Mouse (Mus musculus) midbrain, embryonic 14.5 days (tissue): ENCODE data around the gene Atxn1. TPM values are rescaled to one million over a fixed set of nuclear protein-coding genes. Genes with fewer than 3 reads are reported as not detected.
A peak's percentile ranks its signal among the peaks of the same experiment; 100 is the strongest.

Experiments
- ATAC-seq: fragments of 200-750 bp; cut with Nextera tagmentation; 2 replicates; pipeline ENCODE4 v1.8.0; 2017; ENCODE audit warnings: moderate number of reproducible peaks, moderate library complexity; ENCODE audit not compliant: low FRiP score, low TSS enrichment
- DNase-seq: peaks from one replicate; pipeline ENCODE4 v3.0.0-alpha.2; 2015
- H3K27ac ChIP-seq: fragments of 300-500 bp; sonication (generic); replicated peaks from 2 replicates; pipeline ENCODE4 v1.5.1; 2014; ENCODE audit warnings: mild to moderate bottlenecking, low read depth, low read length, moderate library complexity
- H3K27me3 ChIP-seq: fragments of 300-500 bp; sonication (generic); 2 replicates; pipeline ENCODE4 v1.6.1; 2014; ENCODE audit warnings: low read length, control low read depth, mixed read lengths; ENCODE audit not compliant: control insufficient read depth, insufficient read depth
- H3K36me3 ChIP-seq: fragments of 300-500 bp; sonication (generic); 2 replicates; pipeline ENCODE4 v1.6.1; 2014; ENCODE audit warnings: low read length, control low read depth; ENCODE audit not compliant: control insufficient read depth, insufficient read depth
- H3K4me1 ChIP-seq: fragments of 300-500 bp; sonication (generic); 2 replicates; pipeline ENCODE4 v1.6.1; 2014; ENCODE audit warnings: mild to moderate bottlenecking, antibody characterized with exemption, low read length, control low read depth; ENCODE audit not compliant: control insufficient read depth, insufficient read depth
- H3K4me2 ChIP-seq: fragments of 300-500 bp; sonication (generic); 2 replicates; pipeline ENCODE4 v1.6.1; 2014; ENCODE audit warnings: mild to moderate bottlenecking, low read length, moderate library complexity
- H3K4me3 ChIP-seq: fragments of 300-500 bp; sonication (generic); replicated peaks from 2 replicates; pipeline ENCODE4 v1.5.1; 2014; ENCODE audit warnings: low read depth, low read length
- H3K9ac ChIP-seq: fragments of 300-500 bp; sonication (generic); replicated peaks from 2 replicates; pipeline ENCODE4 v1.6.1; 2014; ENCODE audit warnings: mild to moderate bottlenecking, low read length, moderate library complexity
- H3K9me3 ChIP-seq: fragments of 300-500 bp; sonication (generic); 2 replicates; pipeline ENCODE4 v1.6.1; 2016; ENCODE audit warnings: low read length, control low read depth, mixed read lengths; ENCODE audit not compliant: control insufficient read depth
- WGBS: fragments of 180-500 bp; shearing (Covaris S2); extraction: QIAGEN DNeasy Blood & Tissue Kit; methylation state at CpG from one replicate; pipeline ENCODE4 v1.1.7; 2014; 5-methylcytosine and 5-hydroxymethylcytosine counted together
- polyA plus RNA-seq: library from polyadenylated mRNA; unstranded; fragments of >200 nt; fragmentation: Nextera tagmentation; extraction: Ambion mirVana; gene quantifications from 2 replicates; pipeline ENCODE4 v1.2.1, GENCODE M21; 2014

Gene Atxn1
- polyA plus RNA-seq, 1 experiment from 2014 or later, result 7.3 TPM

DNA sequence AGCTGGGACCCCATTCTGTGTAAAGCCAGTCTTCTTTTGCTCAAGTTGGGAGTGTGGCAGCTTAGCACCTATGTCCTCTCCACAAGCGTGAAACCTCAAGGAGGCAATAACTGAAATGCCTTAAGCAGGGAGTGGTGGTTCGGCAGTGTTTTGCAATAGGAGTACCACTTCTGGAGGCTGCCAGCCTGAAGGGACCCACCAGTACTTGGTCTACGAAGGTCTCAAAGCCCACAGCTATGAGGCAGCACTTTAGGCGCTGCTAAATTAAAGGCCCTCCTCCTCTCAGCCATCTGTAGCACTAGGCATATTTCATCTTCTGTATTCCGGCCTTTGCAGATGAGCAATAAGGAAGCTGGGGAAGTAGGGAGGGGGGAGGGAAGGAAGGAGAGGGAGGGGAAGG lies 35.1 kb downstream of the Atxn1 start:
- H3K4me1 ChIP-seq, result 0 out of 2 replicates have a peak, but pooled peaks cover 6% of the 10 kb centered on the region
- H3K9ac ChIP-seq, result no peak overlapping the region
- H3K4me3 ChIP-seq, result no peak overlapping the region
- ATAC-seq, result no peak
- no peak overlapping the region for H3K27ac ChIP-seq
- WGBS, result 91% methylated on average over 5 of the region's 5 CpGs
- H3K36me3 ChIP-seq, result no peaks in the 10 kb centered on the region
- no peak for DNase-seq
- H3K9me3 ChIP-seq, result no peaks in the 10 kb centered on the region
- H3K27me3 ChIP-seq, result no peaks in the 10 kb centered on the region
- H3K4me2 ChIP-seq, result no peak overlapping the region

- Histone ChIP-seq H3K27me3 (no peaks in the 10 kb centered on the region), H3K36me3 (no peaks in the 10 kb centered on the region), H3K4me1 (no peaks in the 10 kb centered on the region), H3K4me2 (no peak overlapping the region), H3K27ac (no peak overlapping the region), H3K9me3 (no peaks in the 10 kb centered on the region), H3K9ac (no peak overlapping the region), H3K4me3 (no peak overlapping the region)
- ATAC-seq (no peak), DNase-seq (no peak)
- 94% methylated on average over 4 of the region's 4 CpGs for WGBS
Measured at GRCm38 (mm10) chr13:45925294-45925693, 39.5 kb downstream of the Atxn1 start.

GRCm38 (mm10) chr13:45924555-45924954 lies 40.3 kb downstream of the Atxn1 start:
- Histone ChIP-seq H3K4me3 (no peak overlapping the region), H3K27me3 (no peaks in the 10 kb centered on the region), H3K4me2 (no peak overlapping the region), H3K9me3 (no peaks in the 10 kb centered on the region), H3K27ac (no peak overlapping the region), H3K36me3 (no peaks in the 10 kb centered on the region), H3K4me1 (no peaks in the 10 kb centered on the region), H3K9ac (no peak overlapping the region)
- ATAC-seq, result no peak
- no peak for DNase-seq
- 79% methylated on average over 7 of the region's 7 CpGs for WGBS

DNA sequence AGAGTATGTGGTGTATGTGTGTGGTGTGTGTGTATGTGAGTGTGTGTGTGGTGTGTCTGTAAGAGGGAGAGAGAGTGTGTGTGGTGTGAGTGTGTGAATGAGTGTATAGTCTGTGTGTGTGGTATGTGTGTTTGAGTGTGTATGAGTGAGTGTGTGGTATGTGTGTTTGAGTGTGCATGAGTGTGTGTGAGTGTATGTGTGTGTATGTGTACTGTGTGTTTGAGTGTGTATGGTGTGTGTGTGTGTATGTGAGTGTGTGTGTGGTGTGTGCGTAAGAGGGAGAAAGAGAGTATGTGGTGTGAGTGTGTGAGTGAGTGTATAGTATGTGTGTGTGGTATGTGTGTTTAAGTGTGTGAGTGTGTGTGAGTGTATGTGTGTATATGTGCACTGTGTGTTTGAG lies 41.7 kb downstream of the Atxn1 start:
- no peak overlapping the region for H3K27ac ChIP-seq
- no peak overlapping the region for H3K4me2 ChIP-seq
- DNase-seq (no peak), ATAC-seq (no peak)
- WGBS, result 100% methylated on average over 1 of the region's 1 CpGs
- no peaks in the 10 kb centered on the region for H3K4me1 ChIP-seq
- H3K4me3 ChIP-seq, result no peak overlapping the region
- no peaks in the 10 kb centered on the region for H3K36me3 ChIP-seq
- H3K9me3 ChIP-seq, result no peaks in the 10 kb centered on the region
- no peaks in the 10 kb centered on the region for H3K27me3 ChIP-seq
- no peak overlapping the region for H3K9ac ChIP-seq

DNA sequence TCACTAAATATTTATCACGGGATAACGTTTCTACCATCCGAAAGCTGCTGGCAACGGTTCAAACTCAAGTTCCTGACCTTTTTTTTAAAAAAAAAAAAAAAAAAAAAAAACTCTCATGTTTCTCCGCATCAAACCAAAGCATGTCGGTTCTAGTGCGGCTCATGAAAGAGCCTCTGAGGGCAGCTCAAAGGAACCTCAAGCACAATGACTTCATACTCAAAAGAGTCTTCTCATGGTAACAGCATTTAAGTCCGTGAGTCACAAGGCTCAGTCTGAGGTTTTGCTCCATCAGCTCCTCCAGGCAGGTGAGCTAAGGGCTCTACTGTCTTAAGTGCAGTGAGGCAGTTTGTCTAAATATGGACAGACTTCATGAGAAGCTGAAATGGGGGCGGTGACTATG lies 42.3 kb downstream of the Atxn1 start:
- DNase-seq (no peak), ATAC-seq (no peak)
- Histone ChIP-seq H3K4me2 (no peak overlapping the region), H3K9ac (no peak overlapping the region), H3K4me3 (no peak overlapping the region), H3K4me1 (no peaks in the 10 kb centered on the region), H3K27ac (no peak overlapping the region), H3K36me3 (no peaks in the 10 kb centered on the region), H3K27me3 (no peaks in the 10 kb centered on the region), H3K9me3 (no peaks in the 10 kb centered on the region)
- WGBS, result 53% methylated on average over 9 of the region's 9 CpGs

DNA sequence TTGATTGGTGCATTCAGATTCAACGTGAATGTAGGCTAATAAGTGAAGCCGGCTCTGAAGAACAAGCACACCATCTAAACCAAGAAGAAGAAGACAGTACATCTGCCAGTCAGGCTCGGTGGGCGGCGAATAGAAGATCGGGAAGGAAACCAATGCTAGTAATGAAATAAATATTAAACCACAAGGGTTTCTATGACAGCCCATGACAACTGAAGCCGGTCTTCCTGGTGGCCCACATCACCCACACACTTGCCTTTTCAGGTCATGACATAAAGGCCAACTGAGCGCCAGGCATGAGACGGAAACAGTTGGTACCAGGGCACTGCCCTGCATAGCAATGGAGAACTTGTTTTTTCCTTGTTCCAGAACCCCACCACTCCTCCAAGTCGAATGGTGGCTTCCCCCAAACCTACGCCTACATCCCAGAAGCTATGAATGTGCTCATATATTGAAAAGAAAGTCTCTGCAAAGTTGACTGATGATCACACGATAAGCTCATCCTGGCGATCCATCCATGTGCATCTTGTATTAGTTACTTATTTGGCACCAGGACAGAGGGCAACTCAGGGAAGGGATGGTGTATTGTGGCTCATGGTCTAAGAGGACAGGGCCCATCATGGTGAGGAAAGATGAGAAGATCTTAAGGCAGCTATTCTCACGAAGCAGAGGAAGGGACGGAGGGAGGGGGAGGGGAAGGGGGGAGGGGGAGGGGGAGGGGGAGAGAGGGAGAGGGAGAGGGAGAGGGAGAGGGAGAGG lies 45.7 kb downstream of the Atxn1 start:
- WGBS, result 95% methylated on average over 13 of the region's 15 CpGs
- H3K4me2 ChIP-seq, result no peak overlapping the region
- H3K9me3 ChIP-seq, result no peaks in the 10 kb centered on the region
- ATAC-seq (no peak), DNase-seq (no peak)
- no peak overlapping the region for H3K4me3 ChIP-seq
- H3K4me1 ChIP-seq, result no peaks in the 10 kb centered on the region
- no peak overlapping the region for H3K27ac ChIP-seq
- no peak overlapping the region for H3K9ac ChIP-seq
- no peaks in the 10 kb centered on the region for H3K36me3 ChIP-seq
- no peaks in the 10 kb centered on the region for H3K27me3 ChIP-seq

DNA sequence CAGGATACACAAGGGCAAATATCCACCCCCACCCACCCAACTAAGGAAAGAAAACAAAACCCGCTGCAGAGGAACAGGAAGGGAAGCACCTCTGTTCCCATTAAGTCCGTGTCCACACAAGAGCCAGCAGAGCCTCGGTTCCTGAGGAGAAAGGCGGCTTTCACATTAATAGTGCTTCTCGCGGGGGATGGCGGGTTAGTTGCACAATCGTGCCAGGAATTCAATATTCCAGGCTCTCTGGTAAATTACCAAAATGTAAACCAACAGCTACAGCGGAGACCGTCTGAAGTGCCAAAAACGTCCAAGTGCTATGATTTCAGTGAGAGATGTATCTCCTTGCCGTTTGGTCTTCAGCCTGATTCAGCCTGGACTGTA lies 46.8 kb downstream of the Atxn1 start:
- no peak for ATAC-seq
- WGBS, result 80% methylated on average over 12 of the region's 12 CpGs

GRCm38 (mm10) chr13:45917058-45918005 lies 47.5 kb downstream of the Atxn1 start:
- H3K4me3 ChIP-seq, result no peak overlapping the region
- no peaks in the 10 kb centered on the region for H3K4me1 ChIP-seq
- WGBS, result 89% methylated on average over 21 of the region's 21 CpGs
- no peak overlapping the region for H3K4me2 ChIP-seq
- ATAC-seq (no peak), DNase-seq (no peak)
- no peaks in the 10 kb centered on the region for H3K36me3 ChIP-seq
- H3K27ac ChIP-seq, result no peak overlapping the region
- H3K9ac ChIP-seq, result no peak overlapping the region
- H3K9me3 ChIP-seq, result no peaks in the 10 kb centered on the region
- no peaks in the 10 kb centered on the region for H3K27me3 ChIP-seq

More for the DNA sequence above, 46.8 kb downstream of the Atxn1 start:
- H3K4me2 ChIP-seq, result no peak overlapping the region
- no peak overlapping the region for H3K4me3 ChIP-seq
- peak; percentile 34 for DNase-seq
- H3K9ac ChIP-seq, result no peak overlapping the region
- H3K27ac ChIP-seq, result no peak overlapping the region
- H3K4me1 ChIP-seq, result no peaks in the 10 kb centered on the region
- H3K36me3 ChIP-seq, result no peaks in the 10 kb centered on the region
- H3K27me3 ChIP-seq, result no peaks in the 10 kb centered on the region
- no peaks in the 10 kb centered on the region for H3K9me3 ChIP-seq
